Mouse (Mus musculus): ENCODE measurements around the gene Atcay. TPM values are rescaled to one million over a fixed set of nuclear protein-coding genes. Genes with fewer than 3 reads are reported as not detected.
"Not testable (repeated sequence)": the region's sequence is repeated elsewhere in the genome, so short reads cannot be mapped to it uniquely, and the experiment has no call there.

Atcay gene
- polyA plus RNA-seq, 1 experiment from 2014 or later, result 2.2 TPM

- H3K9ac ChIP-seq (ENCODE audit: low read length); H3K27me3 ChIP-seq (replicated peaks; ENCODE audit: control insufficient read depth, insufficient read depth, low read length); DNase-seq (ENCODE audit: low spot score); H3K4me1 ChIP-seq (replicated peaks; ENCODE audit: control insufficient read depth, insufficient read depth, low read length); H3K9me3 ChIP-seq (ENCODE audit: control insufficient read depth, low read length); H3K27ac ChIP-seq (ENCODE audit: low read depth); H3K4me3 ChIP-seq (ENCODE audit: low read depth, low read length); ATAC-seq (replicated peaks; ENCODE audit: low FRiP score, low TSS enrichment, low read depth); H3K36me3 ChIP-seq (ENCODE audit: control insufficient read depth, insufficient read depth, low read length); H3K4me2 ChIP-seq (ENCODE audit: low read length): not testable (repeated sequence)
- 11% methylated on average over 1 of the region's 1 CpGs for WGBS
Measured at GRCm38 (mm10) chr10:81217267-81217666, 13.4 kb downstream of the Atcay start.

DNA sequence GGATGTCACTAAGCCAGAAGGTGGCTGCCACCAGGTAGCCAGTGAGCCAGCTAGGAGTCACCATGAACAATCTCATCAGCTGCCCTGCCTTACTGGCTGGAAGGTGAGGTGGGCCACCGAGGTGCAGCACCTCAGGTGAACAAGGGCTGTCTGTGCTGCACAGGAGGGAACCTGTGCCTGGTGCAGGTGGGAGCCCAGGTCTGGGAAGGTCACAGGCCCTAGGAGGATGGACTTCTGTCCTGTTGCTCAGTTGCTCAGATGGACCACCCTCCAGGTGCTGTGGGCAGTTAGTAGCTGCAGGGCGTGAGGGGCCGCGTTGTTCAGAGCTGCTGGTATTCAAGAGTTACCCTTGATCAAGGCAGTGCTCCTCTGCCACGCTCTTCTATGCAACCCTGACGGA lies 13.8 kb downstream of the Atcay start:
- no peak for DNase-seq (ENCODE audit: low spot score)
- H3K36me3 ChIP-seq (ENCODE audit: control insufficient read depth, insufficient read depth, low read length), result no peaks in the 10 kb centered on the region
- no peak overlapping the region for H3K9ac ChIP-seq (ENCODE audit: low read length)
- no peaks in the 10 kb centered on the region for H3K27me3 ChIP-seq (replicated peaks; ENCODE audit: control insufficient read depth, insufficient read depth, low read length)
- 87% methylated on average over 6 of the region's 6 CpGs for WGBS
- H3K27ac ChIP-seq (ENCODE audit: low read depth), result no peak overlapping the region
- no peaks in the 10 kb centered on the region for H3K4me1 ChIP-seq (replicated peaks; ENCODE audit: control insufficient read depth, insufficient read depth, low read length)
- H3K4me3 ChIP-seq (ENCODE audit: low read depth, low read length), result no peak overlapping the region
- no peak overlapping the region for H3K4me2 ChIP-seq (ENCODE audit: low read length)
- no peak for ATAC-seq (replicated peaks; ENCODE audit: low FRiP score, low TSS enrichment, low read depth)
- no peaks in the 10 kb centered on the region for H3K9me3 ChIP-seq (ENCODE audit: control insufficient read depth, low read length)

- DNase-seq (ENCODE audit: low spot score), result no peak
- Histone ChIP-seq H3K4me2 (ENCODE audit: low read length) (no peak overlapping the region), H3K4me3 (ENCODE audit: low read depth, low read length) (no peak overlapping the region), H3K36me3 (ENCODE audit: control insufficient read depth, insufficient read depth, low read length) (no peaks in the 10 kb centered on the region), H3K9ac (ENCODE audit: low read length) (no peak overlapping the region), H3K9me3 (ENCODE audit: control insufficient read depth, low read length) (no peaks in the 10 kb centered on the region), H3K27me3 (replicated peaks; ENCODE audit: control insufficient read depth, insufficient read depth, low read length) (no peaks in the 10 kb centered on the region), H3K4me1 (replicated peaks; ENCODE audit: control insufficient read depth, insufficient read depth, low read length) (no peaks in the 10 kb centered on the region), H3K27ac (ENCODE audit: low read depth) (no peak overlapping the region)
- ATAC-seq (replicated peaks; ENCODE audit: low FRiP score, low TSS enrichment, low read depth), result no peak
- WGBS, result 84% methylated on average over 6 of the region's 6 CpGs
Measured at GRCm38 (mm10) chr10:81216260-81216659, 14.4 kb downstream of the Atcay start.

DNA sequence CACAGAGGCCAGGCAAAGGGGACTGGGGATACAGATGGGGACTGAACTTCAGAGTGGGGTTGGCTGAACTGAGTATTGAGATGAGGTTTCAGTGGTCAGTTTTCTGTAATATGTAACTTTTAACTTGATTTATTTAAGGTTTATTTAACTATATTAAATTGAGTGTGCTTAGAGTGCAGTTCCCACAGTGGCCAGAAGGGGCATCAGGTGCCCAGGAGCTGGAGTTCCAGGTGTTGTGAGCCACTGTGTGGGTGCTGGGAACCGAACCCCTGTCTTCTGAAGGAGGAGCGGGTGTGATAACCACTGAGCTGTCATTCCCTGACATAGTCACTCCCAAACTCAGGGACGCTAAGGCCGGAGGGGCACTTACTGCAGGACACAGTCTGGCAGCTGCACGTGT lies 20.5 kb downstream of the Atcay start:
- Histone ChIP-seq H3K36me3 (ENCODE audit: control insufficient read depth, insufficient read depth, low read length) (no peaks in the 10 kb centered on the region), H3K4me1 (replicated peaks; ENCODE audit: control insufficient read depth, insufficient read depth, low read length) (no peaks in the 10 kb centered on the region), H3K9ac (ENCODE audit: low read length) (no peak overlapping the region), H3K9me3 (ENCODE audit: control insufficient read depth, low read length) (no peaks in the 10 kb centered on the region), H3K27ac (ENCODE audit: low read depth) (no peak overlapping the region), H3K27me3 (replicated peaks; ENCODE audit: control insufficient read depth, insufficient read depth, low read length) (no peaks in the 10 kb centered on the region), H3K4me2 (ENCODE audit: low read length) (no peak overlapping the region), H3K4me3 (ENCODE audit: low read depth, low read length) (no peak overlapping the region)
- ATAC-seq (replicated peaks; ENCODE audit: low FRiP score, low TSS enrichment, low read depth) (no peak), DNase-seq (ENCODE audit: low spot score) (no peak)
- 93% methylated on average over 5 of the region's 5 CpGs for WGBS

- Histone ChIP-seq H3K9me3 (ENCODE audit: control insufficient read depth, low read length) (no peaks in the 10 kb centered on the region), H3K9ac (ENCODE audit: low read length) (no peak overlapping the region), H3K27ac (ENCODE audit: low read depth) (no peak overlapping the region), H3K27me3 (replicated peaks; ENCODE audit: control insufficient read depth, insufficient read depth, low read length) (no peaks in the 10 kb centered on the region), H3K4me3 (ENCODE audit: low read depth, low read length) (no peak overlapping the region), H3K4me2 (ENCODE audit: low read length) (no peak overlapping the region), H3K4me1 (replicated peaks; ENCODE audit: control insufficient read depth, insufficient read depth, low read length) (no peaks in the 10 kb centered on the region), H3K36me3 (ENCODE audit: control insufficient read depth, insufficient read depth, low read length) (no peaks in the 10 kb centered on the region)
- no peak for DNase-seq (ENCODE audit: low spot score)
- ATAC-seq (replicated peaks; ENCODE audit: low FRiP score, low TSS enrichment, low read depth), result no peak
- 66% methylated on average over 4 of the region's 4 CpGs for WGBS
Measured at GRCm38 (mm10) chr10:81204137-81204536, 26.5 kb downstream of the Atcay start.

- Histone ChIP-seq H3K27me3 (replicated peaks; ENCODE audit: control insufficient read depth, insufficient read depth, low read length) (no peaks in the 10 kb centered on the region), H3K9me3 (ENCODE audit: control insufficient read depth, low read length) (no peaks in the 10 kb centered on the region), H3K9ac (ENCODE audit: low read length) (no peak overlapping the region), H3K36me3 (ENCODE audit: control insufficient read depth, insufficient read depth, low read length) (no peaks in the 10 kb centered on the region), H3K4me2 (ENCODE audit: low read length) (no peak overlapping the region), H3K4me1 (replicated peaks; ENCODE audit: control insufficient read depth, insufficient read depth, low read length) (no peaks in the 10 kb centered on the region), H3K27ac (ENCODE audit: low read depth) (no peak overlapping the region), H3K4me3 (ENCODE audit: low read depth, low read length) (no peak overlapping the region)
- DNase-seq (ENCODE audit: low spot score), result no peak
- peak; percentile 47; the same call in 1 of the 2 replicates for ATAC-seq (replicated peaks; ENCODE audit: low FRiP score, low TSS enrichment, low read depth)
- 55% methylated on average over 8 of the region's 8 CpGs for WGBS
Measured at GRCm38 (mm10) chr10:81202978-81203720, 27.5 kb downstream of the Atcay start.

DNA sequence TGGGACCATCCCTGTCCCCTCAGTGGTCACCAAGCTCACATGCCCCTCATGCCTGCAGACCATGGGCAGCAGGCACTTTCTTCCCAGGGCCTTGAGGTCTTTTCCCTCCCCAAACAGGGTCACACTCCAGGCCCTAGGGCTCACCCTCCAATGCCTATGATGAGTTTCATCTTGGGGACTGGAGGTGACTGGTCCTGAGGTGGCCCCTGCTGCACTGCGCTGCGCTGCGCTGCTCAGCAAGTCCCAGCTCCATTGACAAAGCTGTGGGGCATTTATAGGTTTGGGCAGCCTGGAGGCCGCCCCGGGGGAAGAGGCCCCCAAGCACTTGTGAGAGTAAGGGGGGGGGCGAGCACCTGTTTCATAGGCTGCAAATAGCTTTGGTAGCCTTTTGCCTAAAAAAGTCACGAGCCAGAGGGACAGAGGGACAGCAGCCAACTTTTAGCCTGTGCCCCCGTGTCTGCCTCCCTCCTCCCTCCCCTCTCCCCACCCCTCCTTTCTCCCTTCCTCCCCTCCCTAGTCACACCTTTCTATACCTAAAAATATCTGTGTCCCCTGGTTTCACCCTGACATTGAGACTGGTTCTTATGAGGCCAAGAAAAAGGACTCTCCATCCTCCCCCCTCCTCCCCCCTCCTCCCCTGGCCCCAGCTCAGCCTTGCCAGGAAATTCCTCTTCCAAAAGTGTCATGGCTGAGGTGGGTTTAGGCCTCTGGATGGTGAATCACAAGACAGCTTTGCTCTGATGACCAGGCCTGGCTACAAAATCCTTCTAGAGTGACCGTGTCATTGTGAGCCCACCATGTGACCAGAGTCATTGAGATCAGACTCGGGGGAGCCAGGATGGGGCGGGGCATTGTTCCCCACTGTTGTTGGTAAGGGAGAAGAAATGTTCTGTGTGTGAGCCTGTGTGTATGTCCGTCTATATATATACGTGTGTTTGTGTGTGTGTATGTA lies 28.6 kb downstream of the Atcay start, which contains the start of gene Nmrk2:
Gene Nmrk2 (minus strand): TSS at position 245 of the 952 bp plus-strand sequence.
- ATAC-seq (replicated peaks; ENCODE audit: low FRiP score, low TSS enrichment, low read depth) (no peak), DNase-seq (ENCODE audit: low spot score) (no peak)
- Histone ChIP-seq H3K27ac (ENCODE audit: low read depth) (no peak within 1 kb of the TSS), H3K9me3 (ENCODE audit: control insufficient read depth, low read length) (no peaks in the 10 kb centered on the region), H3K27me3 (replicated peaks; ENCODE audit: control insufficient read depth, insufficient read depth, low read length) (peaks cover 1% of the 10 kb centered on the region; the same call in 1 of the 2 replicates), H3K4me2 (ENCODE audit: low read length) (no peak within 1 kb of the TSS), H3K4me1 (replicated peaks; ENCODE audit: control insufficient read depth, insufficient read depth, low read length) (no peaks in the 10 kb centered on the region), H3K9ac (ENCODE audit: low read length) (no peak within 1 kb of the TSS), H3K4me3 (ENCODE audit: low read depth, low read length) (no peak within 1 kb of the TSS), H3K36me3 (ENCODE audit: control insufficient read depth, insufficient read depth, low read length) (no peaks in the 10 kb centered on the region)
- WGBS, result 68% methylated on average over 13 of the region's 13 CpGs

- WGBS, result 76% methylated on average over 20 of the region's 20 CpGs
- DNase-seq (ENCODE audit: low spot score), result no peak
Measured at GRCm38 (mm10) chr10:81200605-81201287, 29.9 kb downstream of the Atcay start.

More at GRCm38 (mm10) chr10:81200605-81201287, 29.9 kb downstream of the Atcay start:
- Histone ChIP-seq H3K9me3 (ENCODE audit: control insufficient read depth, low read length) (no peaks in the 10 kb centered on the region), H3K27ac (ENCODE audit: low read depth) (no peak overlapping the region), H3K4me2 (ENCODE audit: low read length) (no peak overlapping the region), H3K4me3 (ENCODE audit: low read depth, low read length) (no peak overlapping the region), H3K9ac (ENCODE audit: low read length) (no peak overlapping the region), H3K36me3 (ENCODE audit: control insufficient read depth, insufficient read depth, low read length) (no peaks in the 10 kb centered on the region), H3K4me1 (replicated peaks; ENCODE audit: control insufficient read depth, insufficient read depth, low read length) (no peaks in the 10 kb centered on the region), H3K27me3 (replicated peaks; ENCODE audit: control insufficient read depth, insufficient read depth, low read length) (peaks cover 10% of the 10 kb centered on the region)
- ATAC-seq (replicated peaks; ENCODE audit: low FRiP score, low TSS enrichment, low read depth), result no peak

Measured in intestine, embryonic 14.5 days (tissue).